Mouse (Mus musculus): Measurements from ENCODE around the gene Paox.

DNA sequence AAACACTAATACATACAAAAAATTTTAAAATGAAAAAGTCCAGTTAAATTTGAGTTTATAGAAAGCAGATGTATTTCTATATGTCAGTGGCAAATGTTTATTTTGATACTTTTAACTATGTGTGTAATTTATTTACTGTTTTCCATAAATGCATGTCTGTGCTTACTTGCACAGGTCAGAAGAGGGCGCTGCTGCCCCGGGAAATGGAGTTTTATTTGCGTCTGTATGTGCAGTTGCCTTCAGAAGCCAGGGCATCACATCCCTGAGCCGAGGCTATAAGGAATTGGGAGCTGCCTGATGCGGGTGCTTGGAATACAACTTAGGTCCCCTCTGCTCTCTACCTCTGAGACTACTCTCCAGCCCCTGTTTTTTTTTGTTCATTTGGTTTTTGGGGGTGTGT, 36.9 kb upstream of the Paox start:
- no peak for TF ChIP-seq POLR2A (IDR thresholded peaks at IDR 0.05; ENCODE audit: low read depth, low read length)
- peak; percentile 63; the same call in 1 of the 2 replicates for TF ChIP-seq CTCF (IDR thresholded peaks at IDR 0.05; ENCODE audit: extremely low read depth, insufficient read depth, insufficient read length, insufficient replicate concordance)
